Mouse (Mus musculus): ENCODE measurements around the gene Tctn1. TPM values are rescaled to one million over a fixed set of nuclear protein-coding genes. Genes with fewer than 3 reads are reported as not detected.

Gene Tctn1
- polyA plus RNA-seq (2014; fragmentation: Illumina TruSeq; extraction: RNeasy Lipid Tissue Mini Kit (QIAGEN cat#74804); ENCODE audit: low read depth, low replicate concordance) = 22.8 TPM

GRCm38 (mm10) chr5:122263933-122264905, at the start of gene Tctn1:
Tctn1 (minus strand) TSS chr5:122264460.

GRCm38 (mm10) chr5:122284183-122285028, 20.1 kb upstream of the Tctn1 start, which contains the start of gene Pptc7:
Pptc7 (plus strand) TSS chr5:122284365.

GRCm38 (mm10) chr5:122206475-122206874, 57.8 kb downstream of the Tctn1 start, which contains the start of gene Hvcn1:
Hvcn1 (plus strand) TSS chr5:122206804.

Other genes with a start within 250 kb of the Tctn1 start
- gene Cux2, start 214.4 kb downstream of the Tctn1 start, polyA plus RNA-seq (2014; fragmentation: Illumina TruSeq; extraction: RNeasy Lipid Tissue Mini Kit (QIAGEN cat#74804); ENCODE audit: low read depth, low replicate concordance) = 2.0 TPM
- not detected for gene Myl2, start 163.5 kb downstream of the Tctn1 start, polyA plus RNA-seq (2014; fragmentation: Illumina TruSeq; extraction: RNeasy Lipid Tissue Mini Kit (QIAGEN cat#74804); ENCODE audit: low read depth, low replicate concordance)
- 4.3 TPM for gene Ccdc63, start 123.6 kb downstream of the Tctn1 start, polyA plus RNA-seq (2014; fragmentation: Illumina TruSeq; extraction: RNeasy Lipid Tissue Mini Kit (QIAGEN cat#74804); ENCODE audit: low read depth, low replicate concordance)
- 178 TPM for gene Ppp1cc, start 106.2 kb downstream of the Tctn1 start, polyA plus RNA-seq (2014; fragmentation: Illumina TruSeq; extraction: RNeasy Lipid Tissue Mini Kit (QIAGEN cat#74804); ENCODE audit: low read depth, low replicate concordance)
- gene Hvcn1, start 57.7 kb downstream of the Tctn1 start, polyA plus RNA-seq (2014; fragmentation: Illumina TruSeq; extraction: RNeasy Lipid Tissue Mini Kit (QIAGEN cat#74804); ENCODE audit: low read depth, low replicate concordance) = 22.2 TPM
- 12.8 TPM for gene Pptc7, start 19.9 kb upstream of the Tctn1 start, polyA plus RNA-seq (2014; fragmentation: Illumina TruSeq; extraction: RNeasy Lipid Tissue Mini Kit (QIAGEN cat#74804); ENCODE audit: low read depth, low replicate concordance)
- gene Rad9b, start 89.8 kb upstream of the Tctn1 start, polyA plus RNA-seq (2014; fragmentation: Illumina TruSeq; extraction: RNeasy Lipid Tissue Mini Kit (QIAGEN cat#74804); ENCODE audit: low read depth, low replicate concordance) = 15.9 TPM
- gene Vps29, start 89.9 kb upstream of the Tctn1 start, polyA plus RNA-seq (2014; fragmentation: Illumina TruSeq; extraction: RNeasy Lipid Tissue Mini Kit (QIAGEN cat#74804); ENCODE audit: low read depth, low replicate concordance) = 100 TPM
- gene Gpn3, start 107.4 kb upstream of the Tctn1 start, polyA plus RNA-seq (2014; fragmentation: Illumina TruSeq; extraction: RNeasy Lipid Tissue Mini Kit (QIAGEN cat#74804); ENCODE audit: low read depth, low replicate concordance) = 21.3 TPM
- gene Fam216a, start 107.9 kb upstream of the Tctn1 start, polyA plus RNA-seq (2014; fragmentation: Illumina TruSeq; extraction: RNeasy Lipid Tissue Mini Kit (QIAGEN cat#74804); ENCODE audit: low read depth, low replicate concordance) = 20.8 TPM
- 274 TPM for gene Arpc3, start 127.4 kb upstream of the Tctn1 start, polyA plus RNA-seq (2014; fragmentation: Illumina TruSeq; extraction: RNeasy Lipid Tissue Mini Kit (QIAGEN cat#74804); ENCODE audit: low read depth, low replicate concordance)
- 30.9 TPM for gene Anapc7, start 157.2 kb upstream of the Tctn1 start, polyA plus RNA-seq (2014; fragmentation: Illumina TruSeq; extraction: RNeasy Lipid Tissue Mini Kit (QIAGEN cat#74804); ENCODE audit: low read depth, low replicate concordance)
- 149 TPM for gene Atp2a2, start 237.8 kb upstream of the Tctn1 start, polyA plus RNA-seq (2014; fragmentation: Illumina TruSeq; extraction: RNeasy Lipid Tissue Mini Kit (QIAGEN cat#74804); ENCODE audit: low read depth, low replicate concordance)